Mouse (Mus musculus): ENCODE measurements around the gene Egfr. TPM values are rescaled to one million over a fixed set of nuclear protein-coding genes. Genes with fewer than 3 reads are reported as not detected.

Egfr gene
- polyA plus RNA-seq, 1 experiment from 2014 or later, result 7.2 TPM

DNA sequence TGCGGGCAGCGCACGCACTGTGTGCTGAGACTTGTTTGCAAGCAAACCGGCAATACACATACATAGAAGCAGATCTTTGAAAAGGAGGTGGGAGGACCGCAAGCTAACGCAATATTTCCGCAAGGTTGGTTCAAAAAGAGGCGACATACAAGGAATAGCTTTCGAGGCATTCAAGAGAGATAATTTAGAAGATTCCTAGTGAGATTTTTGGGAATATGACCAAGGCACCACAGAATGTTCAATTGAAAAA is 199.7 kb downstream of the Egfr start:
- Histone ChIP-seq H3K4me1 (replicated peaks; ENCODE audit: control insufficient read depth, insufficient read depth, low read length) (no peaks in the 10 kb centered on the region), H3K27ac (no peak overlapping the region), H3K4me2 (replicated peaks) (peak overlapping the region; percentile 87), H3K4me3 (replicated peaks; ENCODE audit: low read length) (peak overlapping the region; percentile 67), H3K36me3 (replicated peaks; ENCODE audit: control insufficient read depth, insufficient read depth) (no peaks in the 10 kb centered on the region), H3K9ac (peak overlapping the region; percentile 63), H3K9me3 (ENCODE audit: control insufficient read depth, low read length) (no peaks in the 10 kb centered on the region), H3K27me3 (ENCODE audit: control insufficient read depth, insufficient read depth, low read length) (no peaks in the 10 kb centered on the region)
- WGBS, result 7% methylated on average over 9 of the region's 9 CpGs
- DNase-seq (ENCODE audit: low spot score) (no peak), ATAC-seq (ENCODE audit: low FRiP score) (no peak)

DNA sequence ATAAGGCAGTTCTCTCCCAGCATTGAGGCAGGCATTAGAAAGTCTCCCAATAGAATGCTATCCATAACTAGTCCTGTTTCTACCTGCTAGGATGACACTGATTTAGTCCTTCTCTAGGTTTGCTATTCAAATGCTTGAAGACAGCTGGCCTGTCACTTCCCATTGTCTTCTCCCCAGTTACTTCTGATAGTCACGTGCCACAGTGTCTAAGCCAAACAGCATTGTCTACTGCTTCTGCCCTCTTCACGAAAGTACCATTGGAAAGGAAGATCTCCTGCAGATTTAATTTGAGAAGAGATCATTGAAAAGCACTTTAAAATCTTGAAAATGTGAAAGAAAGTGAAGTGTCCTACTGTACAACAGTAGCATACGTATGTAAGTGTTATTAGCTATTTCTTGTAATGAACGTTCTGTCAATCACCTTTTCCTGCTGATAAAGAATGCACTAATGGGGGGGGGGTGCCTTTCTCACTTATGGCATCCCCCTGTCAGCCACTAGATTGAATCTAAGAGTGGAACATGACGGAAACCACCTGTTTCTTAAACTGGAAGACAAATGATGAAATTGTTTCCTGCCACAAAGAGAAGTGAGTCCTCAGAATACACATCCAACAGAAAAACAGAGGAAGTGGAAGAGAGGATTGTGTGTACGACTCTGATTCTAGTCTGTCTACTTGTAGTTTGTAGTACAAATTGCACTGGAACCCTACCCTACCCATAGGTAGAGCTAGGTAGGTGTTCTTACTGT is 204.3 kb downstream of the Egfr start:
- Histone ChIP-seq H3K4me1 (replicated peaks; ENCODE audit: control insufficient read depth, insufficient read depth, low read length) (no peaks in the 10 kb centered on the region), H3K4me2 (replicated peaks) (no peak overlapping the region), H3K27me3 (ENCODE audit: control insufficient read depth, insufficient read depth, low read length) (no peaks in the 10 kb centered on the region), H3K27ac (no peak overlapping the region), H3K4me3 (replicated peaks; ENCODE audit: low read length) (no peak overlapping the region), H3K9ac (no peak overlapping the region), H3K9me3 (ENCODE audit: control insufficient read depth, low read length) (no peaks in the 10 kb centered on the region), H3K36me3 (replicated peaks; ENCODE audit: control insufficient read depth, insufficient read depth) (no peaks in the 10 kb centered on the region)
- ATAC-seq (ENCODE audit: low FRiP score) (no peak), DNase-seq (ENCODE audit: low spot score) (no peak)
- 94% methylated on average over 6 of the region's 6 CpGs for WGBS

DNA sequence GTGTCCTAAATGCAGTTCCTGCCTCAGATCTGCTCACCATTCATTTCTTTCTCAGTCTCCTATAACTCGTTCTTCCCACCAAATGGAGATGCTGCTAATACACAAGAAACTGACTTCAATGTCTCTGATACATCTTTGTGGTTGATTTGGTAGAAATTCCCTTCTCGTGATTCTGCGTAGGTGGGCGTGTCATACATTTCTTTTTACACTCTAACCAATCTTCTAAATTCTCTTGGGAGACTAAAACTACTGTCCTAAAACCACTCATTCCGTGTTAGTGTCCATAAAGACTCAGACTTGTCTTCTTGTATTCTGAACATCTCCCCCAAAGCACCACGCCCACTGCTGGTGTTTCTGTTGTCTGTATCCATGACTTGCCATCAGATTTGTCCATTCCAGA is 205.0 kb downstream of the Egfr start:
- no peak for DNase-seq (ENCODE audit: low spot score)
- 95% methylated on average over 6 of the region's 6 CpGs for WGBS
- Histone ChIP-seq H3K9ac (no peak overlapping the region), H3K27ac (no peak overlapping the region), H3K4me3 (replicated peaks; ENCODE audit: low read length) (no peak overlapping the region), H3K27me3 (ENCODE audit: control insufficient read depth, insufficient read depth, low read length) (no peaks in the 10 kb centered on the region), H3K9me3 (ENCODE audit: control insufficient read depth, low read length) (no peaks in the 10 kb centered on the region), H3K4me1 (replicated peaks; ENCODE audit: control insufficient read depth, insufficient read depth, low read length) (no peaks in the 10 kb centered on the region), H3K4me2 (replicated peaks) (no peak overlapping the region), H3K36me3 (replicated peaks; ENCODE audit: control insufficient read depth, insufficient read depth) (no peaks in the 10 kb centered on the region)
- no peak for ATAC-seq (ENCODE audit: low FRiP score)

DNA sequence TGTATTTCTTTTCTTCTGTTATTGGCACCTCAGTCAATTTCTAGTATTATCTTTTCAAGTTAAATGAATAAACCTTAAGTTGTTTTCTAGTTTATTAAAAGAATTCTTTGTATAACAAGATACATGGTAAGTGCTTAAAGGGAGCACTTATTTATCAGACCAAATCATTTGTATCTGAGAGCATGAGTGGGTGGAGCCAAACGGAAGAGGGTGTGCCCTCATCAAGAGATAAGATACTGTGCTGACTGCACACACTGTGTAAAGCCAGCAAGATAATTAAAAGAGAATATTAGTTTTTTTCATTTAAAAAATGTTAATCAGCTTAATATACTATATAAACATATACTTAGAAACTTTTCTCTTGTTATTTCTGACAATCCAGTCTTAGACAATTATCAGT is 206.5 kb downstream of the Egfr start:
- no peak overlapping the region for H3K27ac ChIP-seq
- H3K4me3 ChIP-seq (replicated peaks; ENCODE audit: low read length), result no peak overlapping the region
- no peaks in the 10 kb centered on the region for H3K4me1 ChIP-seq (replicated peaks; ENCODE audit: control insufficient read depth, insufficient read depth, low read length)
- H3K36me3 ChIP-seq (replicated peaks; ENCODE audit: control insufficient read depth, insufficient read depth), result no peaks in the 10 kb centered on the region
- H3K9me3 ChIP-seq (ENCODE audit: control insufficient read depth, low read length), result no peaks in the 10 kb centered on the region
- DNase-seq (ENCODE audit: low spot score), result no peak
- 95% methylated on average over 1 of the region's 1 CpGs for WGBS
- H3K27me3 ChIP-seq (ENCODE audit: control insufficient read depth, insufficient read depth, low read length), result no peaks in the 10 kb centered on the region
- ATAC-seq (ENCODE audit: low FRiP score), result no peak
- H3K4me2 ChIP-seq (replicated peaks), result no peak overlapping the region
- no peak overlapping the region for H3K9ac ChIP-seq

Other genes with a start within 250 kb of the Egfr start
- gene Sec61g, start 243.7 kb upstream of the Egfr start, polyA plus RNA-seq (2014; fragmentation: Nextera tagmentation; extraction: Ambion mirVana), result 25.4 and 25.9 TPM in 2 replicates
- gene Fbxo48, start 199.2 kb downstream of the Egfr start, polyA plus RNA-seq (2014; fragmentation: Nextera tagmentation; extraction: Ambion mirVana), result 0.17 and 0.89 TPM in 2 replicates